Mouse (Mus musculus) thymus, postnatal 10 days (tissue): ENCODE measurements around the gene Atp6v0e.
A peak's percentile ranks its signal among the peaks of the same experiment; 100 is the strongest.

Experiments used
- DNase-seq, 2 experiments: peaks; one replicate each; pipeline ENCODE4 v3.0.0; 2021; ENCODE audit warnings: low spot score in 2 of 2

Gene Atp6v0e

DNA sequence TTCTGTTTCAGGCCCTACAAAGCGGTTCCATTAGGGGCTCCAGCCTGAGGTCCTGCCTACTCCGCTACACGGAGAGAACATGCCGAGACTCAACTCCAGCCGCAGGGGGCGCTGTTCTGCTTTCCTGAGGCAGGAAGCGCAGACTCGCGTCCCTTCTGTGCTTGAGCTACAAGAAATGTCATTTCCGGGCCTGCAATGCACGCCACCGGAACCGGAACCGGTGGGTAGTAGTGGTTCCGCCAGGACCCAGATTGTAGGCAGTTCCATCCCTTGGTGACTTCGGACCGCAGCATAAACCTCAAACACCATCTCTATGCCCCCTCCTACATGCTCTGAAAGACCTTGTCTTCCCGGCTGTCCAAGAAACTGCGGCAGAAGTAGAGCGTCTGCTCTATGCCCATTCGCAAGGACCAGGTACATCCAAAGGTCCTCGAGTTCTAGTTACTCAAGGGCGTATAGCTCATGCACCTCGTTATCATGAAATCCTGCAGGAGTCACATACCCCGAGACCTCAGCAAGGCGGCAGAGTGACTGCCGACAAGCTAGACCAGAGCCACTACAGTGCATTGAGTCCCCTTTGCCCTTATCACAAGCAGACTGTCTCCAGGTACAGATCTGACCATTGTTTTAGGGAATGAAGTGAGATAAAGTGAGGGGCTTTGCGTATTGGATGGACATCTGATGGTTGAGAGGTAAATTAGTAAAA lies at the start of gene Atp6v0e:
Gene Atp6v0e (plus strand): TSS at position 254 of the 706 bp plus-strand sequence.
- peak; percentile 88 to 98 for DNase-seq

DNA sequence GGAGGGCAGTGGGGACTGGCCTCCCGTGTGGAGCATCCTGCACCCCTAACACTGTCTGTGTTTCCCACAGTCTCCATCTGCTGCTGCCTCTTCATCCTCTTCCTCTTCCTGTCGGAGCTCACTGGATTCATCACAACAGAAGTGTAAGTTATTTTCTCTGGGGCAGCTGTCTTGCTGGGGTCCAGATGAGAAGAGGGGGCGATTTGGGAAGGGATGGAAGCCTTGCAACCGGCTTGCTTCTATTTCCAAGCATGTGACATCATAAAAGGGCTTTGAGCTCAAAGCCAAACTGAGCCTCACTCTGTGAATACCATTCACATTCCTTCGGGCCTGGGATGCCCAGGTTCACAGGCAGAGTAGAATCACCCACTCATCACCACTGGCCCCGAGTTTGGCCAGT lies 48.7 kb upstream of the Atp6v0e start:
- DNase-seq: no peak

DNA sequence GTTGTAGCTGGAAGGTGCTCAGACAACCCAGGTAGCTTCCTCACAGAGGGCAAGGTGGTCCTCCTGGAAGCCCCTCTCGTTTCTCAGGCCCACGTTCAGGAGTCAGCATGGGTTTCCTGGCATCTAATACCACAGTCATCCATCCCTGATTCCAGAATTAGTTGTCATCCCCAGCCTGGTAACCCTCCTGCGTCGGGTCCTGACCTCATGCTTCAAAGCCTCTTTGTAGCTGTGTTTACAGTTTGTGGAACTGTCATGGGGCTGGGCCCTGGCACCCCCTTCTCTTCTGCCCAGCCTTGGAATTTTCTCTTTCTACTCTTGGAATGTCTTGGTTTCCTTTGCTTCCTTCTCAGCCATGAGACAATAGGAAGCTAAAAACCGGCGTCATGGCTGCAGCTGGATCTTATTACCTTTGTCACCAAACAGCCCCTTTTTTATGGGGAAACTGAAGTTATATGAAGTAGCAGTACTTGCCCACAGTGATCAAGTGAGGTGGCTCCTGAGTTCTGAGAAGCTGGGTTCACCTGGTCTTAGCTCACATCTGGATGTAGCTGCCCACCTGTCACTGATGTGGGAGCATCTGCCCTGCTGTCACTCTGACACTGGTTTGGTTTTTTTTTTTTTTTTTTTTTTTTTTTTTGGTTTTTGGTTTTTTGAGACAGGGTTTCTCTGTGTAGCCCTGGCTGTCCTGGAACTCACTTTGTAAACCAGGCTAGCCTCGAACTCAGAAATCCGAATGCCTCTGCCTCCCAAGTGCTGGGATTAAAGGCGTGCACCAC lies 48.1 kb upstream of the Atp6v0e start:
- DNase-seq: no peak

DNA sequence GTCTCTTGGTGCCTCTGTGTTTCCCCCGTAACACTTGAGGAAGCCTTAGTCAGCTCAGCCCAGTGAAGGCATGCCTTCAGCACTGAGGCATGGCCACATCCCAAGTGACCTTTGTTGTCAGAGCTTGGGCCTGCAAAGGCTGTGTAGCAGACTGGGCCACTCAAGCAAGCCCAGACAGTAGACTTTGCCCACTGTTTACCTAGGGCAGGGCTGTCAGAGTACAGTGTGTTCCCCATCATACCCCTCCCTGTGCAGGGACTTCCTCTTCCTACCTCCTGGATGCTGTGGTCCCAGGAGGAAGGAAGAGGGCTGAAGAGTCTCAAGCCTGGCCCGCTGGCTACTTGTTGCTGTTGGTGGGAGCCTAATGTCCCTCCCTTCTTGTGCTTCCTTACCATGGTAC lies 46.3 kb upstream of the Atp6v0e start:
- no peak for DNase-seq

DNA sequence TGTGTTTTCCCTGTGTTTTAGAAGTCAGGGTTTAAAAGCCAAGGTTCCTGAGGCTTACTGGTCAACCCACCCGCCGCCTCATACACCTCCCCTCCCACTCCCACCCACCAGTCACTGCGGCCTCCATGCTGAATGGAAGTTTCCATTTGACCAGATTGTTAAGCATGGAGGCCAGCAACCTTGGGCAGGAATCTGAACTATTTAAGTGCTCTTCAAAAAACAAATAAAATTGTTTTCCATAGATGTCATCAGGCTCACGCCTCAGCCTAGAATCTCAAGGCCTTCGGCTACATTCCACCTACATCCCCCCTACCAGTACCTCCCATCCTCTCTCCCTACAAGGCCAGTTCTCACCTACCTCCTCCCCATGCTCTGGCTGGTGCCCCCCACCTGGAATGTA lies 44.5 kb upstream of the Atp6v0e start:
- no peak for DNase-seq

DNA sequence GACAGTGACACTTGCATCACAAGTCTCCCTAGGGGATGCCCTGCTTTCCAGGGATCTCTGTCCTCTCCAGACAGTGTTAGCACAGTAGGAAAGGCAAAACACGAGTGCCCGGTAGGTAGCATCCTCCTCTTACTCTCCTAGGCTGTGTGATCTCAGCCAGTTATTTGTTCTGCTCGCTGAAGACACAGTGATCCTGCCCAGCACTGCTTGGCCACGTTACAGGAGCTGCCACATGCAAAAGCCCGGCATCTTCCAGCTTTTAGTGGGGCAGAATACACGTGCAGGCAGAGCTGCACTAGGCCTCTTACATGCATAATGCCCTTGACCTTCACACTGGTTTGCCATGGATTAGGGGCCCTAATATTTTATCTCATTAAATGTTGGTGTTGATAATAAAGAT lies 43.5 kb upstream of the Atp6v0e start:
- DNase-seq: no peak

DNA sequence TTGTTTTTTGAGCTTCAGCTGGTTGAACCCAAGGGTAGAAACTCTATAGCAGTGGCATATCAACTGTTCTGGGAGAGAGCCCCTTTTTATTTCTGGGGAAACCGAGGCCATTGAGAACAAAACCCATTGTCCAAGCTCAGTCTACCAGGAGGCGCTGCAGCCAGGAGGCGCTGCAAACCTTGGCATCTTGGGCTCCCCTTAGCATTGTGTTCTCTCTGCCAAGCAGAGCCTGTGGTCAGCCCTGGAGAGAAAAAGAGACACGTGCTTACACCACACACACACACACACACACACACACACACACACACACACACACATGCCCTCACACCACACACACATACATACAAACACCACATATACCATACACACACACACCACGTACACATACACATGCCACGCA lies 42.7 kb upstream of the Atp6v0e start:
- no peak for DNase-seq

DNA sequence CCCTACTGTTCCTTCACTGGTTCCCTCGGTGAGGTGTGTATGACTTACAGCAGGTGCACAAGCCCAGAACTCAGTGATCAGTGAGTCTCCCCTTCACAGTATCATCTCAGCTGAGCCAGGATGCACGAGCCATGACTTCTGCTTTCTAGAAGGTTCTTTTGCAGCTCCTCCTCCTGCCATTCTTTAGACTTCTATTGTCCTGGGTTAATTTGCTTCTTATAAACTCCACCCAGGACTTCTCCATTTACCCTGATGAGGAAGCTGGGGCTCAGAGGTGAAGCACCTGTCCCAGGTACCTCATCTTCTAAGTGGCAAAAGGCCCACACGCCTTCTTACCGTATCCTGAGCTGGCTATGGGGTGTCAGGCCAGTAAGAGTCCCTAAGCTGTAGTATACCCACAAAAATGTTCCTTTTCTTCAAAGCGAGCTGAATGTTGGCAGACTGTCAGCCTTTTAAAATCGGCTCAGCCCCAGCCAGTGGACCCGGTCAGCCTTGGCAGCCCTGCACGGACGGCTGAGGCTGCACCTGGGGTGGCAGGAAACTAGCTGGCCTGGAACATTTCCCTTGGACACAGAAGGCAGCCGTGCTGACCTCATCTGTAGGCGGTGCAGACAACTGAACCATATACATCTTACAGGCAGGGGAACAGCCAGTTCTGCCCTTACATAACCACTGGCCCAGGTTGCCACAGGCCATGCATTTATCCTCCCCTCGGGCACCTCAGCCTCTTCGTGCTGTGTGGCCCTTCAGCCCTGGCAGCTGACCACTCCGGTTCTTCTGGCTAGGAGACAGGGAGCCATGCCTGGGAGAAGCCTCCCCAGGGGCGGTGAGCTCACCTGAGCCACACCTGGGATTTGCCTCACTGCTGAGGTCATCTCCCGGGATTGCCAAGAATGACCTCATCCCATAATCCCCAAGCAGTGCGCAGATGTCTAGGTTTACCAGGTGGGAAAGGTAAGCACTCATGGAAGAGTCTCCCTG lies 42.0 kb upstream of the Atp6v0e start:
- no peak for DNase-seq

DNA sequence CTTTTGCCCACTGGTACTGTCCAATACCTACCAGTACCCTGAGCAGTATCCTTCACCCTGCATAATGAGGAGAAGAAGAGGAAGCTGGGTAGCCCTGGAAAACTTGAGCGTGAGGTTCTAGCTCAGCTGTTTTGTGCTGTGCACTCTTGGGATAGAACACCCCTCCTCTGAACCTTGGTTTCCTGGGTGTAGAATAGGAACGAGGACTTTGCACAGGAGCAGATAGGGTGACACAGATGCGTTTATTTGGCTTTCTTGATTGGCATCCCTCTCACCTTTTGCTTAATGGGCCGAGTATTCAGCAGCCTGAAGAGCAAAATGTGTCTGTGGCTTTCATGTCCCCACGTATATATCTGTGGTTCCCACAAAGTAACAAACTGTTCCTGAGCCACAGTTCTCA lies 41.1 kb upstream of the Atp6v0e start:
- DNase-seq: no peak

DNA sequence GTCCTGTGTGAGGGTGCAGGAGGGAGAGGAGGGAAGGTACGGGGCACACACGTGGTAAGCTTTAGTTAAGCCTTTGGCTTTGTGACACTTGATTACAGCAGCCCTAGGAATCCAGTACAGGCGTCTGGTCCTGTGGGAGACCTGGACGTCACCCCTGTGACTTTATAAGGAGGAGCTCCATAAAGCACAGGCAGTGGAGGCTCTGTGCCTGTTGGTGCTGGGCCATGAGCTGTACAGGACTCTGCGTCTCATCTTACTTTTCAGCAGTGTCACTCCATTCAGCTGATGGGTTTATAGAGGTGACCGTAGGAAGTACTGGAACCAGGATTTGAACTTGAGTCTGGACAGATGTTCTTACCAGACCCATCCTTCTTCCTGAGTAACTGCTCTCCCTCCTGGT lies 39.0 kb upstream of the Atp6v0e start:
- DNase-seq: no peak

DNA sequence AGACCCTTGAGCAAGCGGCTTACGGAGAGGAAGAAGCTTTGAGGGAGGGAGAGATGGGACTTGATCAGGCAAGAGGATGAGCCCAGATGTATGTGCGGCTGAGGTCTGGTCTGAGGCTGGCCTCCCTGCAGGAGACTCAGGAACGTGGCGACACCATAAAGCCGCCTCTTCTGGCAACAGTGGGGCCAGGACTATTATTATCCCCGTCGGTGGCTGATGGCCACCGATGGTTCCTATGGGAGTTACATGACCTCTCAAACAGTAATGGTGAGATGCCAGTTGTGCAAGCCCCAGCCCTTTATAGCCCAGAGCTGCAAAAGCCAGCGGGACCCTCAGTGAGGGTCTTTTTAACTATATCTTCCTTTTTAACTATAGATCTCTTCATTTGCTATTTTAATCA lies 38.0 kb upstream of the Atp6v0e start:
- no peak for DNase-seq

DNA sequence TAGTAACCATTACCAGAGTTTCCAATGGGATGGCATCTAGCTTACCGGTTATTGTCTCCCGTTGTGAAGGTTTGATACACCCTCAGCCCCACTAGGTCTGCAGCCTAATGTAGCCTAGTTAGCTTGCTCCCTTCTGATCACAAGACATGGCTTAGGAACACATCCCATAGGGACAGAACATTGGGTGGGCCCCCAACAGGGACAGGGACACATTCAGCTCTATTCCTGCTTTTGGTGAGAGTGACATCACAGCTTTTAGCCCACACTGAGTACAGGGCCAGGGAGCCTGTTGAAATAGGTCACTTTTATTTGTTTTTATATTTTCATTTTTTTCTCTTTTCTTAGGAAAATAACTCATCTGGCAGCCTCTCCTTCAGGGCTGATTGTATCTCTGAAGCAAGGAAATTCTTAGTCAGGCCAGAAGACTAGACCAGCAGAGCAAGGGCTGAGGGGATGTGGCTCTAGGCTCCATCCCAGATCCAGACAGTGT lies 37.5 kb upstream of the Atp6v0e start:
- no peak for DNase-seq

DNA sequence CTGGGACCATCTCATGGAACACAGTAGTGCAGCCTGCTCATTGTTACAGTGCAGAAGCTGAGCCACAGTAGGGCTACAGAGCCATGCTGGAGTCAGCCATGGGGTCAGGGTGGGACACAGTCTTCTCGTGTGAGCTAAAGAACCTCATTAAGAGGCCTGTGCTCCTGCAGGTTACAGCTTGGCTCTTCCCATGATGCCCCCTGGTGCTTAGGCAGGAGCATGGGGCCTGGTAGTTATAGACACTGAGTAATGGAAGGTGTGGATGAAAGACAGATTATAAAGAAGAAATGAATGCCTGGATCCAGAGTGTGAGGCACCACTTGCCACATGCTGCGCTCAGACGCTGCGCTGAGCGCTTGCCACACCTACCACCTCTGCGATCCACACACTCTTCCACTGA lies 34.6 kb upstream of the Atp6v0e start:
- no peak for DNase-seq

DNA sequence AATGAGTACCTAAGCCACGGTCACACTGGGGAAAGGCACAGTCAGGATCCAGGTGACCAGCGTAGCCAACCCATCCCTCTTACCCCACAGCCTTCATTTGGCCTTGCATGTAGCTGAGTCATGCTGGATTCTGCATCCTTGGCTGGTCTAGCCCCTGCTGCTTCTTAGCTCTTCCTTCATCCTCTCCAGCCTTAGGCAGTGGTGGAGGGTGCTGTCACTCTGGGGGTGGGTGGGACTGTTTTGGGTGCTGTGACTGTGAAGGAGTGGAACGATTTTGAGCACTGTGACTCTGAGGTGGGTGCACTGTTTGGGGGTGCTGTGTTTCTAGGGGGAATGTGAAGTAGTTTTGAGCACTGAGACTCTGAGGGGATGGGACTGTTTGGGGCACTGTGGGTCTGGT lies 34.1 kb upstream of the Atp6v0e start:
- no peak for DNase-seq

DNA sequence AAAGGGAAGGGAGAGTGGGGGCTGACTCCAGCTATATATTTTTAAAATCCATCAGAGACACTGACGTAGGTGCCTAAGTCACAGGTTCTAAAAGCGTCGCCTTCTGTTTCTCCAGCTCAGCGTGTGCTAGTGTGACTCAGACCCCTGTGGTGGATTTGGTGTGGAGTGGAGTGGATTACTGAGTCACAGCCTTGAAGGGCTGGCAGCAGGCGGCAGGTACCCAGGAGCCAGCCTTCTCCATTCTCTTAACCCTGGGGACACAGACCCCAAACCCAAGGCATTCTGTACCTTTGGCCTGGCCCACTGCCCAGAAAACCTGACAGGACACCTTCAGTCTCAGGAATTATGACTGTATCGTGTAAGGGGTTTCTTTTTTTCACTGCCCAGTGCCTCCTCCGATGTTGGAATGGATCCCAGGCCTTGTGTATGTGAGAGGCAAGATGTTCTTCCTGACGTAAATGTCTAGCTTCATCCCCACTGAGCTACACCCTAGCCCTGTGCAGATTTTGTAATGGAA lies 31.2 kb upstream of the Atp6v0e start:
- no peak for DNase-seq

DNA sequence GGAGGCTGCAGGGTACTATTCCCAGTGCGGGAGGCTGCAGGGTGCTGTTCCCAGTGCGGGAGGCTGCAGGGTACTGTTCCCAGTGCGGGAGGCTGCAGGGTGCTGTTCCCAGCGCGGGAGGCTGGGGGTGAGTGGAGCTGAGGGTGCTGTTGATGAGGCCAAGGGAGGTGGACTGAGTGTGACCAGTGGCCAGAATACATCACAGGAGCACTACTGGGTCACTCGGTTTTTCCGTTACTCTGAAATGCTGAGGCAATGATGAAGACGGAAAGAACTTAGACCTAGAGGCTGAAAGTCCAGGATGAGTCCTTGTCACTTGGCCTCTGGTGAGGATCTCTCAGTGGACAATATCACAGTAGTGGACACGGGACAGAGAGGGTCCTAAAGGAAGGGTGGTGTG lies 29.8 kb upstream of the Atp6v0e start:
- DNase-seq: no peak

DNA sequence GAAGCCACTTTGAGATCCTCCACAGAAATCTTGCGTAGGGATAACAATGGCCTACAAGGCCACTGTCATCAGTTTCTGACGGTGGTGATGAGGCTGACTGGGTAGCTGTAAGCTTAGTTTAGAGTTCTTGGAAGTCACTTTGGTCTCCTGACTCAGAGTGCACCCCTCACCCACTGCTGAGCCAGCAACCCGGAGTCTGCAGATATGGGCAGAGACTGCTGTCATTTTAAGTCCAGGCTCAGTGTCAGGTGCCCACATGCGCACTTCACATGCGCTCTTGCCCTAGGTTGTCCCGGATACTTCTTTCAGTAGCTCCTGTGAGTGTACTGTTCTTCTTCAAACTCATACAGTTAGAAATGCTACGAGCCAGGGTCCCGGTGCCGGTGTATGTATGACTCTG lies 29.1 kb upstream of the Atp6v0e start:
- no peak for DNase-seq

DNA sequence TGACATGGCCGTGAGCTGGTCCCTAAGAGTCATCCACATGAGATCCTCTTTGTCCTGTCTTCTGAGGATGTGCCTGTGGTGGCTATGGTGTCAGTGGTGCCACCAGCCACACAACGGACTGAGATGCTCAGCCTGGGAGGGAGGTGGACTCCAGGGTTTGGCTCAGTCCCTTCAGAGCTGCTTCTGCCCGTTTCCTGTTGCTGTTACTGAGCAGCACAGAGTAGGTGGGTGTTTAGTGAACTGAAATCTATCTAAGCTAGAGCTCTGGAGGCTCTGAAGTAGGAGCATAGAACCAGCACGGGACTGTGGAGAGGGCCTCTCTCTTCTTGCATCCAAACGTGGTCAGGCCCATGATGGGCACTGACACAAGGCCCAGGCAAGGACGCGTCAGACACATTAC lies 28.5 kb upstream of the Atp6v0e start:
- DNase-seq: no peak

DNA sequence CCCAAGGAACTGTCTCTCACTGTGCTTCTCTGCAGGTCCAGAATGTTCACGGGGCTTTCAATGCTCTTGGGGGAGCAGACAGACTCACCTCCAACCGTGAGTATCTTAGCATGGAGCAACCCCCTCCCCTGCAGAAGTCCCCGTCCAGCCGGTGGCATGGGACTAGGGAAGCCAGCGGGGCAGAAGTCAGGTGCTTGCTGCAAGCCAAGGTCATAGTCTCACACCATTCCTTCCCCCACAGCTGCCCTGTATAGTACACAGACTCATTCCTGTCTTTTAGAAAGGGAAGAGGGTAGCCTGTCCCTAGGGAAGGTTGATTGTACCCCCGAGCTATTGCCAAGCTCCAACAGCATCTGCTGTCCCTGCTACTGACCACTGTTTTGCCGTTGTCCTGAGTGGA lies 27.1 kb upstream of the Atp6v0e start:
- DNase-seq: no peak

DNA sequence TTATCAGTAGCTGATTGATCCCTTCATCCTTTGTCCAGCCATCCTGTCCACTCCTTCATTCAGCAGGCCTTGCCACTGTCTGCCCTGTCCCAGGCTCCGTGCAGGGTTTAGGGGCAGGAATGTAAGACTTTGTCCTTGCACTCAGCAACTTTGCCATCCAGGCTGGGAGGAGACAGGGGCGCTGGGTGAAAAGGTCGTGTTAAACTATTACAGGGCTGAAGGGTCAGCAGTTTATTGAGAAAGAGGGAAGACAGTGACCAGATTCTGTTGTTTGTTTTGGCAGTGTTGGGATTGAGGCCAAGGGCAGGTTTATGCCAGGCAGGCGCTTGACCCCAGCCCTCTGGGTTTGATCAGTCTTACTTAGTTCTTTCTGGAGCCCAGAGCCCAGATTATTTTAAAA lies 25.2 kb upstream of the Atp6v0e start:
- no peak for DNase-seq

DNA sequence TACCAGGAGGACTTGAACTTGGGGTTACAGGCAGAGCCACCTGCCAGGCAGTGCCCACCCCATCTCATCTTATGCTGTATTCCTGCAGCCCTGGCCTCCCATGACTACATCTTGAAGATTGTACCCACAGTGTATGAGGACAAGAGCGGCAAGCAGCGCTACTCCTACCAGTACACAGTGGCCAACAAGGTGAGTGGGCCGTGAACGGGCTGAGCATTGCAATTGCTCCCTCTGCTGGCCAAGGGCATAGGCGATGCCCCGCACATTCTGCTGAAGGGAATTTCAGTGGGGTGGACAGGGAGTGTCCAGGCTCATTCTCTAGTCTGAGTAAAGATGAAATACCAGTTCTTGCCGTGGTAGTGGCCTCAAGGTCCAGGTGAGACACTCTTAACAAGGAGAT lies 24.4 kb upstream of the Atp6v0e start:
- DNase-seq: peak; percentile 26 to 81

DNA sequence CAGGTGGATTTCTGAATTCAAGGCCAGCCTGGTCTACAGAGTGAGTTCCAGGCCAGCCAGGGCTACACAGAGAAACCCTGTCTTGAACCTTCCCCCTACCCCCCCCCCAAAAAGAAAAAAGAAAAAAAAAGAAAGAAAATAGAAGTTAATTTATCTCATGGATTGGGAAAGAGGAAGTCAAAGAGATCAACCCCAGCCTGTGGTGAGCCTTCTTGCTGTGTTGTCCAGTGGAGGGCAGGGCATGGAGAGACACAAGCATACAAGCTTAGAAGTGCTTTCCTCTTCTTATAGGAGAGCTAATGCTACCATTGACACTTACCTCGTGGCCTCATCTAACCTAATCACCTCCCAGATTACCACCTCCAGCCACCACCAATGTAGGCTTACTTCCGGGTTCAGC lies 23.2 kb upstream of the Atp6v0e start:
- DNase-seq: no peak
